Mouse (Mus musculus): Measurements from ENCODE around the gene Dusp7. TPM values are rescaled to one million over a fixed set of nuclear protein-coding genes. Genes with fewer than 3 reads are reported as not detected.

Gene Dusp7
- polyA plus RNA-seq (2012; rRNA removed), result 92.3 and 101 TPM in 2 replicates

- DNase-seq (ENCODE audit: extremely low spot score in 1 of 2, low spot score in 1 of 2), result peak in 1 of 2 experiments; percentile 86
Measured at GRCm38 (mm10) chr9:106368112-106368717, at the start of gene Dusp7. Gene Dusp7 (plus strand): TSS chr9:106368632.

- no peak for DNase-seq (ENCODE audit: extremely low spot score in 1 of 2, low spot score in 1 of 2)
Measured at GRCm38 (mm10) chr9:106319095-106319494, 49.3 kb upstream of the Dusp7 start.

GRCm38 (mm10) chr9:106322497-106322896 lies 45.9 kb upstream of the Dusp7 start:
- no peak for DNase-seq (ENCODE audit: extremely low spot score in 1 of 2, low spot score in 1 of 2)

GRCm38 (mm10) chr9:106326241-106326640 lies 42.2 kb upstream of the Dusp7 start:
- no peak for DNase-seq (ENCODE audit: extremely low spot score in 1 of 2, low spot score in 1 of 2)

GRCm38 (mm10) chr9:106327125-106327809 lies 41.2 kb upstream of the Dusp7 start:
- DNase-seq (ENCODE audit: extremely low spot score in 1 of 2, low spot score in 1 of 2), result peak in 1 of 2 experiments; percentile 63

- no peak for DNase-seq (ENCODE audit: extremely low spot score in 1 of 2, low spot score in 1 of 2)
Measured at GRCm38 (mm10) chr9:106328068-106328610, 40.3 kb upstream of the Dusp7 start.

GRCm38 (mm10) chr9:106328772-106329511 lies 39.5 kb upstream of the Dusp7 start:
- DNase-seq (ENCODE audit: extremely low spot score in 1 of 2, low spot score in 1 of 2), result no peak

GRCm38 (mm10) chr9:106332746-106333145 lies 35.7 kb upstream of the Dusp7 start:
- DNase-seq (ENCODE audit: extremely low spot score in 1 of 2, low spot score in 1 of 2), result no peak

GRCm38 (mm10) chr9:106337620-106338019 lies 30.8 kb upstream of the Dusp7 start:
- peak; percentile 66 to 68 for DNase-seq (ENCODE audit: extremely low spot score in 1 of 2, low spot score in 1 of 2)

GRCm38 (mm10) chr9:106338462-106339172 lies 29.8 kb upstream of the Dusp7 start:
- no peak for DNase-seq (ENCODE audit: extremely low spot score in 1 of 2, low spot score in 1 of 2)

GRCm38 (mm10) chr9:106339173-106339558 lies 29.3 kb upstream of the Dusp7 start:
- no peak for DNase-seq (ENCODE audit: extremely low spot score in 1 of 2, low spot score in 1 of 2)

GRCm38 (mm10) chr9:106339730-106340129 lies 28.7 kb upstream of the Dusp7 start:
- no peak for DNase-seq (ENCODE audit: extremely low spot score in 1 of 2, low spot score in 1 of 2)

GRCm38 (mm10) chr9:106340501-106341312 lies 27.7 kb upstream of the Dusp7 start:
- DNase-seq (ENCODE audit: extremely low spot score in 1 of 2, low spot score in 1 of 2), result no peak

GRCm38 (mm10) chr9:106341313-106341686 lies 27.1 kb upstream of the Dusp7 start:
- no peak for DNase-seq (ENCODE audit: extremely low spot score in 1 of 2, low spot score in 1 of 2)

GRCm38 (mm10) chr9:106342573-106342972 lies 25.9 kb upstream of the Dusp7 start:
- DNase-seq (ENCODE audit: extremely low spot score in 1 of 2, low spot score in 1 of 2), result no peak

GRCm38 (mm10) chr9:106345167-106345566 lies 23.3 kb upstream of the Dusp7 start:
- peak in 1 of 2 experiments; percentile 75 for DNase-seq (ENCODE audit: extremely low spot score in 1 of 2, low spot score in 1 of 2)

GRCm38 (mm10) chr9:106345630-106346029 lies 22.8 kb upstream of the Dusp7 start:
- no peak for DNase-seq (ENCODE audit: extremely low spot score in 1 of 2, low spot score in 1 of 2)

GRCm38 (mm10) chr9:106348281-106348680 lies 20.2 kb upstream of the Dusp7 start:
- no peak for DNase-seq (ENCODE audit: extremely low spot score in 1 of 2, low spot score in 1 of 2)

GRCm38 (mm10) chr9:106349075-106349474 lies 19.4 kb upstream of the Dusp7 start:
- DNase-seq (ENCODE audit: extremely low spot score in 1 of 2, low spot score in 1 of 2), result no peak

GRCm38 (mm10) chr9:106351178-106351577 lies 17.3 kb upstream of the Dusp7 start:
- no peak for DNase-seq (ENCODE audit: extremely low spot score in 1 of 2, low spot score in 1 of 2)

All from frontal cortex, adult 2 months (tissue).